Mouse (Mus musculus) kidney, embryonic 16.5 days (tissue): ENCODE measurements around the gene Gm5788. TPM values are rescaled to one million over a fixed set of nuclear protein-coding genes. Genes with fewer than 3 reads are reported as not detected.
"Not testable (repeated sequence)": the region's sequence is repeated elsewhere in the genome, so short reads cannot be mapped to it uniquely, and the experiment has no call there.

Source experiments
- ATAC-seq: fragments of 200-750 bp; cut with Nextera tagmentation; 2 replicates; pipeline ENCODE4 v1.8.0; 2017; ENCODE audit warnings: moderate TSS enrichment; ENCODE audit not compliant: low FRiP score, low TSS enrichment
- H3K27ac ChIP-seq: fragments of 300-500 bp; sonication (generic); 2 replicates; pipeline ENCODE4 v1.5.1; 2014; ENCODE audit warnings: low read length
- H3K27me3 ChIP-seq: fragments of 300-500 bp; sonication (generic); 2 replicates; pipeline ENCODE4 v1.6.1; 2014; ENCODE audit warnings: low read length, control low read depth, mixed read lengths; ENCODE audit not compliant: insufficient read depth
- H3K36me3 ChIP-seq: fragments of 300-500 bp; sonication (generic); 2 replicates; pipeline ENCODE4 v1.6.1; 2014; ENCODE audit warnings: low read length, control low read depth, mixed read lengths; ENCODE audit not compliant: insufficient read depth
- H3K4me1 ChIP-seq: fragments of 300-500 bp; sonication (generic); 2 replicates; pipeline ENCODE4 v1.6.1; 2014; ENCODE audit warnings: low read length, control low read depth, mixed read lengths; ENCODE audit not compliant: insufficient read depth
- H3K4me2 ChIP-seq: fragments of 300-500 bp; sonication (generic); replicated peaks from 2 replicates; pipeline ENCODE4 v1.6.1; 2014; ENCODE audit warnings: low read depth, low read length
- H3K4me3 ChIP-seq: fragments of 300-500 bp; sonication (generic); 2 replicates; pipeline ENCODE4 v1.5.1; 2014; ENCODE audit warnings: mild to moderate bottlenecking, low read length
- H3K9ac ChIP-seq: fragments of 300-500 bp; sonication (generic); replicated peaks from 2 replicates; pipeline ENCODE4 v1.6.1; 2014; ENCODE audit warnings: low read length
- H3K9me3 ChIP-seq: fragments of 300-500 bp; sonication (generic); 2 replicates; pipeline ENCODE4 v1.6.1; 2016; ENCODE audit warnings: low read length, control low read depth
- WGBS: fragments of 180-500 bp; shearing (Covaris S2); extraction: QIAGEN DNeasy Blood & Tissue Kit; methylation state at CpG from one replicate; pipeline ENCODE4 v1.1.7; 2014; 5-methylcytosine and 5-hydroxymethylcytosine counted together
- polyA plus RNA-seq: library from polyadenylated mRNA; unstranded; fragments of >200 nt; fragmentation: Nextera tagmentation; extraction: Ambion mirVana; gene quantifications from 2 replicates; pipeline ENCODE4 v1.2.1, GENCODE M21; 2015

Gm5788 gene
- polyA plus RNA-seq, 1 experiment from 2014 or later = not detected

- WGBS = 89% methylated on average over 4 of the region's 4 CpGs
- not testable (repeated sequence) for H3K36me3 ChIP-seq, H3K9me3 ChIP-seq, H3K4me1 ChIP-seq, ATAC-seq, H3K27ac ChIP-seq, H3K27me3 ChIP-seq, H3K4me2 ChIP-seq, H3K4me3 ChIP-seq, H3K9ac ChIP-seq
Observed at GRCm38 (mm10) chr12:87514016-87514415, 19.5 kb downstream of the Gm5788 start, which contains the start of gene Gm8300. Gene Gm8300, plus strand, starts transcription at chr12:87514316.

GRCm38 (mm10) chr12:87519616-87520015 lies 25.1 kb downstream of the Gm5788 start:
- 64% methylated on average over 3 of the region's 3 CpGs for WGBS
- not testable (repeated sequence) for H3K4me3 ChIP-seq, H3K27me3 ChIP-seq, H3K27ac ChIP-seq, H3K9me3 ChIP-seq, H3K4me2 ChIP-seq, ATAC-seq, H3K36me3 ChIP-seq, H3K4me1 ChIP-seq, H3K9ac ChIP-seq

- Histone ChIP-seq H3K9ac (no peak overlapping the region), H3K4me3 (no peak overlapping the region), H3K27me3 (no peaks in the 10 kb centered on the region), H3K4me2 (no peak overlapping the region), H3K27ac (no peak overlapping the region), H3K4me1 (no peaks in the 10 kb centered on the region), H3K36me3 (no peaks in the 10 kb centered on the region), H3K9me3 (no peaks in the 10 kb centered on the region)
- 65% methylated on average over 3 of the region's 3 CpGs for WGBS
- no peak for ATAC-seq
Observed at GRCm38 (mm10) chr12:87543927-87544326, 49.4 kb downstream of the Gm5788 start.

Other genes with a start within 250 kb of the Gm5788 start
- 52.2 and 53.7 TPM in 2 replicates for gene Vipas39, start 228.5 kb upstream of the Gm5788 start, polyA plus RNA-seq
- gene Ahsa1, start 228.2 kb upstream of the Gm5788 start, polyA plus RNA-seq = 246 and 248 TPM in 2 replicates
- gene Ism2, start 195.0 kb upstream of the Gm5788 start, polyA plus RNA-seq = 0.76 and 1.0 TPM in 2 replicates
- gene Sptlc2, start 106.4 kb upstream of the Gm5788 start, polyA plus RNA-seq = 84.9 and 86.9 TPM in 2 replicates
- gene Slirp, start 50.8 kb upstream of the Gm5788 start, polyA plus RNA-seq = 252 and 265 TPM in 2 replicates
- 59.8 and 63.9 TPM in 2 replicates for gene Alkbh1, start 50.7 kb upstream of the Gm5788 start, polyA plus RNA-seq
- 136 and 142 TPM in 2 replicates for gene Snw1, start 22.4 kb upstream of the Gm5788 start, polyA plus RNA-seq
- gene Gm8300, start 19.6 kb downstream of the Gm5788 start, polyA plus RNA-seq = not detected in 2 replicates
- gene Oog1, start 108.0 kb downstream of the Gm5788 start, polyA plus RNA-seq = not detected in 2 replicates
- gene Gm4027, start 124.1 kb downstream of the Gm5788 start, polyA plus RNA-seq = not detected in 2 replicates
- not detected in 2 replicates for gene Gm16381, start 149.9 kb downstream of the Gm5788 start, polyA plus RNA-seq